Mouse (Mus musculus) kidney, postnatal 25 days (tissue): ENCODE measurements around the gene C1qtnf3.
A peak's percentile ranks its signal among the peaks of the same experiment; 100 is the strongest.
"Not testable (repeated sequence)": the region's sequence is repeated elsewhere in the genome, so short reads cannot be mapped to it uniquely, and the experiment has no call there.

Experiments
- DNase-seq, 2 experiments: peaks; one replicate each; pipeline ENCODE4 v3.0.0; 2021; ENCODE audit warnings: mixed read lengths in 2 of 2

The C1qtnf3 gene

DNA sequence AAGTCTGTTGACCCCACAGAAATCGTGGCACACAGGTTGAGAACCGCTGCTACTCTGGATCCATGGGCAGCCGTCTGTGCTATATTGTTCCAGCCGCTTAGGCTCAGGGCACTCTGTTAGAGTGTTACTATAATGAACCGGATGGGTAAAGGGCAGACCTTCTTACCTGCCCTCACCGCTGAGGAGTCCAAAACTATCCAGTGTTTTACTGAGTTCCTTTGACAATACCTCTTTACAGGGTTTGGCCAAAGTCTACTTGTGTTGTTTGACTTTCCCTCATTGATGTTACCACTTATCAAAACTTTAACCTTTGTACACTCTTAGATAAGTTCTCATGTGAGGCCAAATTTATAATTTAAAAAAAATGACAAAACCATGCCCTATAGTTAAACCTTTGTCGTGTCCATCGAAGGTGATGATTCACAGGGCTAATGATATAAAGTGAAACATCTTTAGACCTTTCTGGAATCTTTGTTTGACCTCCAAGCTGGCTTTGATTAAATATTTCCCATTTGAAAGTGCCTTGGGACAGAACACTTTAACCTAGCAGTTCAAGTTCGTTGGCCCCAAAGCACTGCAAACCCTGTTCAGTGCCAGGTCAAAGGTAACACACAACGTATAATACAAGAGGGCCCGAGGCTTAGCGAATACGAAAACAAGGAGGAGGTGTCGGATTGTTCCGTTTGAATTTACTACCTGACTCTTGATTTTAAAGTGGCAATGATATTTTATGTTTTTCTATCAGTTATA is 7.3 kb downstream of the C1qtnf3 start:
- DNase-seq: peak; percentile 37 to 70

- no peak for DNase-seq
These were observed 8.1 kb downstream of the C1qtnf3 start for GRCm38 (mm10) chr15:10960267-10960666.

- DNase-seq: no peak
These were observed 10.5 kb downstream of the C1qtnf3 start for GRCm38 (mm10) chr15:10962601-10963000.

DNA sequence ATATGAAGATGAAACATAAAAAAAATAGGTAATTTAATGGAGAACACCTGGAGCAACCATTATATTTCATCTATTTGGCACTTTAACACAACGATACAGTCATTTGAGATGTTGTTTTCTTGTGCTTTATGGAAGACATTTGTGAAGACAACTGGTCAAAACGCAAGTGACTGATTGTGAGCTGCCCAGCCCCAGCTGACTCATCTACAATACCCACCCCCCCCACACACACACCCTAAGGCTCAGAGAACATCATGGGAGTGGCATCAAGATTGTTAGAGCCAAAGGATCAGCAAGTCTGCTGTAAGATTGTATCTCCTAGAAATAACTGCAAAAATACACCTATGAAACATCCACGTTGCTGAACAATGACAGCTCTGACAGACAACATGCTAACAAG is 17.3 kb downstream of the C1qtnf3 start:
- DNase-seq: no peak

- peak; percentile 39 to 58 for DNase-seq
These were observed 18.6 kb downstream of the C1qtnf3 start for GRCm38 (mm10) chr15:10970777-10971176.

GRCm38 (mm10) chr15:10977151-10977550 is 25.0 kb downstream of the C1qtnf3 start:
- DNase-seq: no peak

DNA sequence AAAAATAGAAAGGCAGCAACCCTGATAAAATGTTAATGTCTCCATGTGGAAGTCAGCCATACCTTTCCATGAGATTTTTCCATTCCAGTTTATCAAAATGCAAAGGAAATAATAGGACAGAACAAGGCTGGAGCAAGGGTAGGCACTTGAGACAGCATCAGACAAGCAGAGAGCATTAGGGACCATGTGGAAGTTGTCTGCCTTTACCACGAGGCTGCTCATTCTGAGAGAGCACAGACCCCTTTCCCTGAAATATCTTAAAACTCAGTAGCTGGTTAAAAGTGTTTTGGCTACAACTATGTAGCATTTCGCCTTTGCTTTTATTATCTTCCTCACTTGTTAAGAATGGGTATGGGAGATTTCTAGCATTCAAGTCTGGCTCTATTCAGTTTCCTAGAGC is 28.6 kb downstream of the C1qtnf3 start:
- DNase-seq: no peak

DNA sequence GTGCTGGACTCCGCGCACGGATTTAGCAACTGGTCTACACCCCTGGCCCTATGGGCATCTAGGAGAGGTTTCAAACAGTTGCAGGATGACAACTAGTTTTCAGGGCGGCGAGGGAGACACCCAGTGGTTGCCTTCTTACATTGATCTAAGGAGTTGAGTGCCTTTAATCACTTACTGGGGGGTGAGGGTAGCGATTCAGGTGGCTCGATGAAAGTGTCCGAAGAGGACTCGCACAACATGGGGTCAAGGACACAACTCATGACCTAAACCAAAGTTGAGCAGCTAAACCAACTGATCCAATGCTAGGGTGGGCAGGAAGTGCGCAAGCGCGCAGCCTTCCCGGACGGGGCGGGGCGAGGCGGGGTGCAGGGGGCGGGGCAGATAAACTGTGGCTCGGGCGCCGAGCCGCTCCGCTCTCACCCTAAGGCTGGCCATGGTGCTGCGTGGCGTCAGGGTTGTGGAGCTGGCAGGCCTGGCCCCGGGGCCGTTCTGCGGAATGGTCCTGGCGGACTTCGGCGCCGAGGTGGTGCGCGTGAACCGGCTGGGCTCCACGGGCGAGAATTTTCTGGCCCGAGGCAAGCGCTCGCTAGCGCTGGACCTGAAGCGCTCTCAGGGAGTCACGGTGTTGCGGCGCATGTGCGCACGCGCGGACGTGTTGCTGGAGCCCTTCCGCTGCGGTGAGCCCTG is 29.4 kb downstream of the C1qtnf3 start, which contains the start of gene Amacr:
Gene Amacr (plus strand): TSS at position 380 of the 687 bp plus-strand sequence.
- peak; percentile 89 to 94 for DNase-seq

- no peak for DNase-seq
These were observed 29.9 kb downstream of the C1qtnf3 start for GRCm38 (mm10) chr15:10982064-10982435.

DNA sequence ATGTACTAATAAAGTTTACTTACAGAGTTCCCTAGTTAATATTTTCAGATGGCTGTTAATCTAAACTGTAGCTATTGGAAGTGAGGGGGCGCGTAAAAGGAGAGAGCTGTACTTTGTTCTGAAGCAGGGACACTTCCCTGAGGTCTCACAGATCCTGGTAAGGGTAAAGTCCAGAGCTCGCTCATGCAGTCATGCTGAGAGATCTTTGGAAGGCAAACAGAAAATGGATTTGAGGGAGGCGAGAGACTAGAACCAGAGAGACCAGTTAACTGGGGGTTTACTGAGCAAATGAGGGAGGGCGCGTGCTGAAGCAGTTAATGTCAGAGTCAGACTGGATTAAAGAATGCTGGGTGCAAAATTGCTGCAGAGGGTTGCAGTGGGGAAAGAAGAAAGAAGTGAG is 33.6 kb downstream of the C1qtnf3 start:
- DNase-seq: peak; percentile 58 to 78

DNA sequence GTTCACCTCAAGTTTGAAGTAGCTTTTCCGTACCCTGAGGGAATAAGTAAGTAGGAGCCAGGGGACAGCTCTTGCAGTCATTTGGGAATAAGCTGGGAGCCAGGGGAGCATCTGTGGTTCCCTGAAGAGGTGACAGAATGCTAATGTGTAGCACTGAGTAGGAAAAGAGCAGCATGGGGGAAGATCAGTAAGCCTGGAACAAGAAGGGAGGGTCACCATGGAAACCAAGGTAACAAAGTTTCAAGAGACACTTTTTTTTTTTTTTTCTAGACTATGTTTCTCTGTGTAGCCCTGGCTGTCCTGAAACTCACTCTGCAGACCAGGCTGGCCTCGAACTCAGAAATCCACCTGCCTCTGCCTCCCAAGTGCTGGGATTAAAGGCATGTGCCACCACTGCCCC is 34.3 kb downstream of the C1qtnf3 start:
- DNase-seq: not testable (repeated sequence)

DNA sequence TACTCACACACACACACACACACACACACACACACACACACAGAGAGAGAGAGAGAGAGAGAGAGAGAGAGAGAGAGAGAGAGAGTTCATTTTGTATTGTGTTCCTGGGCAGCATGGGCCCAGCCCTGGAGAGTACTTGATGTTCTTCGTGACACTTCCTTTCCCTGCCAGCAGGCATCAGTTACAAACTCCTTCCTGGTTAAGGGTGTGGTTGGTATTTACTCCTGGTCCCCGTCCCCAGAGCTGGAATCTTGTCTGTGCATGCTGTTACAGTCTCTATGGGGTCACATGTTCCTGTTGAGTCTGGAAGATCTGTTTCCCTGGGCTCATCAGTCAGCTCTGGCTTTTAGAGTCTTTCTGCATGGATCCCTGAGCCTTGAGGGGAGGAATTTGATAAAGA is 38.3 kb downstream of the C1qtnf3 start:
- no peak for DNase-seq

DNA sequence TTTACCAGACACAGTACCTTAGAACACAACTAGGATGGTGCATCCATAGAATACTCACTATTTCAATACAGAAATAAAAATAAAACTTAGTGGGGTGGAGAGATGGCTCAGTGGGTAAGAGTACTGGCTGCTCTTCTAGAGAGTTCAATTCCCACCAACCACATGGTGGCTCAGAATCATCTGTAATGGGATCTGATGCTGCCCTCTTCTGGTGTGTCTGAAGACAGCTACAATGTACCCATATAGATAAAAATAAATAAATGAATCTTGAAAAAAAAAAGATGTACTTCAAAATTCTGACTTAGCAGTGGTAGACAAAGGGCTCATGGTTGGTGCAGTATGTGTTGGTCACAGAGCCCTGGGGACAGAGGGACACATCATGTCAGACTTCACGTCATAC is 39.4 kb downstream of the C1qtnf3 start:
- no peak for DNase-seq

DNA sequence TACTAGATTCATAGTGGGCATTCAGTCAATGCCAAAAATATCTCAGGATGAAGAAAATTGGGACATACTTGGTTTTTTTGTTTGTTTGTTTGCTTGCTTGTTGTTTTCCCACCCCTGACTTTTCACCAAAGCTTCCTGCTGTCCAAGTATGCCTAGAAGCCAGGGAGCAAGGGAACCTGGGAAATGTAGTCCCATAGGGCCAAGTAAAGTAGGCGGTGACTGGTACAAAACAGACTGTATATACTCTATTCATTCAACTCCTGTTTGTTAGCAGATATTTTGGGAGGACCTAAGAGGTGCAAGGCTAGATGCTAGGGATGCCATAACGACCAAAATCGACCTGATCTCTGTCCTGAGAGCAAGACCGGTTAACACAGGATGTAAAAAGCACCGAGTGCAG is 47.7 kb downstream of the C1qtnf3 start:
- peak in 1 of 2 experiments; percentile 16 for DNase-seq

DNA sequence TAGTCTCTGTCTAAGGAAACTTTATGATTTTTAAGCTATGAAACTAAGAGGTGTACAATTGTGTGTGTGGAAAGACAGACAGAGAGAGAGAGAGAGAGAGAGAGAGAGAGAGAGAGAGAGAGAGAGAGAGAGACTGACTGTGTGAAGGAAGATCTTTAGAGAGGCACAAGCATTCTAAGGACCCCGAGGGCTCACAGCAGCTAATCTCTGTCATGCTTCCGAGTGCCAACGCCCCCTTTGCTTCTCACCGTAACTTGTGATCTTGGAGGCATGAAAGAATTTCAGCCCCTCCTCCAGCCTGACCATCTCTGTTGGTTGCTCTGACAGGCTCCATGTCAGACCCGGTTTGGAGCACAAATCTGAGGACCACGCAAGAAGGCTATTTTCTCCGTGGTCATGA is 48.3 kb downstream of the C1qtnf3 start, which contains the start of gene Slc45a2:
Gene Slc45a2 (plus strand): TSS at position 301 of the 400 bp plus-strand sequence.
- DNase-seq: no peak

DNA sequence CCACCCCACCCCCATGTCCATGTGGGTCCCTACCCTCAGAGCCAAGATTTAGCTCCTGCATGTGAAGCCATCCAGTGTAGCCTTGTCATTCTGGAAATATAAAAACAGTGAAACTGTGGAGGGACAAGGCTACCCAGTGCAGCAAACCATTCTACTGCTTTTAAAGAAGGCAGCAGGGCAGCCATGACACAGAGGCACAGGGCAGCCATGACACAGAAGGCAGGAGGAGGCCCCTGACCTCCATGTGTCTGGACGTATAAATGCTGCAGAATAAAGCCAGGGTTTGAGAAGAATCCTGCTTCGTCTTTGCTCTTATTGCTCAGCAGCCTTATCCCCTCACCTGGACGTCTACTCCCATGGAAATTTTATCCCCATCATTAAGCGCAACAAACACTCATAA is 51.7 kb downstream of the C1qtnf3 start:
- DNase-seq: no peak

- DNase-seq: no peak
These were observed 52.5 kb downstream of the C1qtnf3 start for GRCm38 (mm10) chr15:11004646-11005045.

GRCm38 (mm10) chr15:11008756-11009155 is 56.6 kb downstream of the C1qtnf3 start:
- peak in 1 of 2 experiments; percentile 31 for DNase-seq

- DNase-seq: no peak
These were observed 58.9 kb downstream of the C1qtnf3 start for GRCm38 (mm10) chr15:11010976-11011548.

DNA sequence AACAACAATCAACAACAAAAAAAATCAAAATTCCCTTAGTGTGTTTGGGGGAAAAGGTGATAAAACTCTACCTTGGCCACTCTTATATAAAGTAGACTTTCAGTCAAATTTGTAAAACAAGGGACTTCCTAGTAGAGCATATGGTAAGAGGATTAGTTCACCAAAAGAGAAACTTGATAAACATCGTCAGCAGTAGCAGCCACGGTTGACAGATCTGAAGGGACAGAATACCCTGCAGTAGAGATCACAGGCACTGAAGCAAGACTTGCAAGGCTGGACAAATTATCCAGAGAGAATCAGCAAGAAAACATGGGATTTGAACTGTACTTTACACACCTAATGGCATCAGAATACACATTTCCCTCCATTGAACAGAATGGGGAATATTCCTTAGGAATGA is 62.8 kb downstream of the C1qtnf3 start:
- DNase-seq: no peak

- DNase-seq: peak in 1 of 2 experiments; percentile 14
These were observed 74.8 kb downstream of the C1qtnf3 start for GRCm38 (mm10) chr15:11026801-11027561.
